Mouse (Mus musculus) embryonic stem cell, embryonic (primary cell): ENCODE results near the gene Zfp598.

Experiments
- CTCF ChIA-PET, 4 experiments: fragments of 300-600 bp in 2 of 4; fragments of 350-600 bp in 2 of 4; sonication (Branson Sonifier 250); formaldehyde crosslinking; loops; one replicate each; lab custom pipeline; 2022; ENCODE audit warnings: inconsistent platforms in 2 of 4; lab: Charles Lee
- POLR2A ChIA-PET, 4 experiments: fragments of 300-600 bp in 2 of 4; fragments of 350-600 bp in 2 of 4; sonication (Branson Sonifier 250); formaldehyde crosslinking; loops; one replicate each; lab custom pipeline; 2022; ENCODE audit warnings: antibody characterized with exemption in 4 of 4, inconsistent platforms in 1 of 4; lab: Charles Lee

Gene Zfp598

GRCm38 (mm10) chr17:24640581-24640980 is 28.9 kb upstream of the Zfp598 start:
- POLR2A ChIA-PET: interaction anchor here in 3 of 4 experiments (0.6 to 2.6 kb wide), 25 partner anchors 8 to 200 kb away, joined by 3 to 13 read pairs (median 3); partner anchors contain the start of genes Nthl1 (in 3 of the 3), Traf7 (in 3 of the 3), Tsc2 (in 3 of the 3) and Zfp598 (in 3 of the 3)

GRCm38 (mm10) chr17:24641944-24642343 is 27.5 kb upstream of the Zfp598 start:
- ChIA-PET POLR2A (interaction anchor here in 3 of 4 experiments (0.8 to 3.6 kb wide), 12 partner anchors 9 to 162 kb away, joined by 3 to 25 read pairs (median 4); partner anchors contain the start of genes Nthl1 (in 3 of the 3), Tsc2 (in 3 of the 3) and Traf7 (in 2 of the 3)), CTCF (no interaction called here)

More at GRCm38 (mm10) chr17:24640581-24640980, 28.9 kb upstream of the Zfp598 start:
- CTCF ChIA-PET: interaction anchor here in 3 of 4 experiments (0.6 to 1.4 kb wide), 5 partner anchors 11 to 1341 kb away, joined by 3 to 5 read pairs (median 4); no protein-coding TSS in a partner anchor

- POLR2A ChIA-PET: interaction anchor here in 2 of 4 experiments (0.9 to 3.6 kb wide), 11 partner anchors 10 to 162 kb away, joined by 3 to 25 read pairs (median 4); partner anchors contain the start of genes Nthl1 (in 2 of the 2), Traf7 (in 2 of the 2) and Tsc2 (in 2 of the 2)
- CTCF ChIA-PET: interaction anchor here in 2 of 4 experiments (0.6 to 0.9 kb wide), 2 partner anchors 14 to 51 kb away, joined by 3 to 4 read pairs; no protein-coding TSS in a partner anchor
Observed at GRCm38 (mm10) chr17:24642791-24643343, 26.6 kb upstream of the Zfp598 start.

GRCm38 (mm10) chr17:24644030-24644715 is 25.3 kb upstream of the Zfp598 start:
- CTCF ChIA-PET: interaction anchor here in 2 of 4 experiments (0.8 to 1.6 kb wide), 3 partner anchors 16 to 106 kb away, joined by 3 to 4 read pairs (median 3); no protein-coding TSS in a partner anchor
- POLR2A ChIA-PET: interaction anchor here in 2 of 4 experiments (0.6 to 3.6 kb wide), 19 partner anchors 8 to 165 kb away, joined by 3 to 25 read pairs (median 4); partner anchors contain the start of genes Nthl1 (in 2 of the 2), Traf7 (in 2 of the 2), Tsc2 (in 2 of the 2) and Mlst8 (in 1 of the 2)

GRCm38 (mm10) chr17:24644875-24645721 is 24.4 kb upstream of the Zfp598 start:
- ChIA-PET CTCF (interaction anchor here in 2 of 4 experiments (0.6 to 1.6 kb wide), 4 partner anchors 17 to 208 kb away, joined by 3 to 4 read pairs (median 3); no protein-coding TSS in a partner anchor), POLR2A (interaction anchor here in 2 of 4 experiments (0.8 to 3.6 kb wide), 14 partner anchors 9 to 166 kb away, joined by 3 to 25 read pairs (median 4); partner anchors contain the start of genes Nthl1 (in 2 of the 2), Traf7 (in 2 of the 2), Tsc2 (in 2 of the 2) and Mlst8 (in 1 of the 2))

GRCm38 (mm10) chr17:24645916-24646315 is 23.6 kb upstream of the Zfp598 start:
- ChIA-PET CTCF (no interaction called here), POLR2A (interaction anchor here in 2 of 4 experiments (1.4 to 2.4 kb wide), 5 partner anchors 10 to 167 kb away, joined by 3 to 9 read pairs (median 7); partner anchors contain the start of genes Traf7 (in 2 of the 2), Mlst8 (in 1 of the 2), Nthl1 (in 1 of the 2) and Tsc2 (in 1 of the 2))

- ChIA-PET POLR2A (interaction anchor here in 3 of 4 experiments (0.6 to 2.4 kb wide), 14 partner anchors 9 to 192 kb away, joined by 3 to 18 read pairs (median 8); partner anchors contain the start of genes Nthl1 (in 2 of the 3), Traf7 (in 2 of the 3), Tsc2 (in 2 of the 3) and Npw (in 1 of the 3)), CTCF (interaction anchor here in 1 of 4 experiments (1.4 to 1.7 kb wide), 2 partner anchors 13 to 18 kb away, joined by 4 to 5 read pairs; partner anchors contain the start of genes Nthl1 and Tsc2)
Observed at GRCm38 (mm10) chr17:24646381-24646780, 23.1 kb upstream of the Zfp598 start.

GRCm38 (mm10) chr17:24647493-24647892 is 22.0 kb upstream of the Zfp598 start:
- ChIA-PET POLR2A (interaction anchor here (0.7 to 2.4 kb wide), 19 partner anchors 10 to 233 kb away, joined by 3 to 18 read pairs (median 4); partner anchors contain the start of genes Nthl1 (in 3 of the 4), Tsc2 (in 3 of the 4), Npw (in 2 of the 4) and Traf7 (in 2 of the 4)), CTCF (interaction anchor here (0.5 to 1.7 kb wide), 9 partner anchors 15 to 983 kb away, joined by 3 to 5 read pairs (median 3); partner anchors contain the start of genes Nthl1 (in 1 of the 4), Pkd1 (in 1 of the 4) and Tsc2 (in 1 of the 4))

GRCm38 (mm10) chr17:24648731-24649377 is 20.6 kb upstream of the Zfp598 start:
- ChIA-PET CTCF (no interaction called here), POLR2A (interaction anchor here in 2 of 4 experiments (1.0 to 2.9 kb wide), 8 partner anchors 9 to 100 kb away, joined by 3 to 21 read pairs (median 10); partner anchors contain the start of genes Pkd1 (in 2 of the 2), Nthl1 (in 1 of the 2), Tsc2 (in 1 of the 2) and Zfp598 (in 1 of the 2))

GRCm38 (mm10) chr17:24649581-24650069 is 19.9 kb upstream of the Zfp598 start:
- ChIA-PET POLR2A (interaction anchor here in 3 of 4 experiments (0.6 to 3.5 kb wide), 22 partner anchors 10 to 921 kb away, joined by 3 to 21 read pairs (median 5); partner anchors contain the start of genes Nthl1 (in 3 of the 3), Tsc2 (in 3 of the 3), Pkd1 (in 2 of the 3) and Traf7 (in 2 of the 3)), CTCF (interaction anchor here in 2 of 4 experiments (0.6 to 1.2 kb wide), 4 partner anchors 17 to 1422 kb away, joined by 3 to 6 read pairs (median 4); partner anchors contain the start of genes Nthl1 (in 1 of the 2), Tsc2 (in 1 of the 2) and Zfp598 (in 1 of the 2))

GRCm38 (mm10) chr17:24650070-24650616 is 19.3 kb upstream of the Zfp598 start, which contains the start of gene Slc9a3r2:
Gene Slc9a3r2 (minus strand): TSS chr17:24650327.
- ChIA-PET POLR2A (interaction anchor here in 3 of 4 experiments (0.6 to 3.5 kb wide), 24 partner anchors 8 to 921 kb away, joined by 3 to 21 read pairs (median 5); partner anchors contain the start of genes Nthl1 (in 3 of the 3), Tsc2 (in 3 of the 3), Pkd1 (in 2 of the 3) and Traf7 (in 2 of the 3)), CTCF (interaction anchor here in 3 of 4 experiments (0.6 to 1.2 kb wide), 7 partner anchors 8 to 1422 kb away, joined by 3 to 6 read pairs (median 3); partner anchors contain the start of genes Npw (in 1 of the 3), Nthl1 (in 1 of the 3), Tsc2 (in 1 of the 3) and Zfp598 (in 1 of the 3))

GRCm38 (mm10) chr17:24650766-24651165 is 18.7 kb upstream of the Zfp598 start:
- CTCF ChIA-PET: interaction anchor here in 3 of 4 experiments (0.6 to 2.0 kb wide), 8 partner anchors 7 to 189 kb away, joined by 3 to 7 read pairs (median 3); partner anchors contain the start of gene Npw (in 1 of the 3)
- POLR2A ChIA-PET: interaction anchor here in 3 of 4 experiments (0.6 to 3.5 kb wide), 25 partner anchors 9 to 920 kb away, joined by 3 to 21 read pairs (median 5); partner anchors contain the start of genes Nthl1 (in 2 of the 3), Pkd1 (in 2 of the 3), Traf7 (in 2 of the 3) and Tsc2 (in 2 of the 3)

GRCm38 (mm10) chr17:24651835-24652234 is 17.7 kb upstream of the Zfp598 start:
- ChIA-PET CTCF (interaction anchor here in 2 of 4 experiments (0.7 to 2.0 kb wide), 4 partner anchors 23 to 112 kb away, joined by 3 to 7 read pairs (median 4); no protein-coding TSS in a partner anchor), POLR2A (interaction anchor here in 3 of 4 experiments (0.6 to 3.5 kb wide), 14 partner anchors 10 to 277 kb away, joined by 3 to 19 read pairs (median 5); partner anchors contain the start of genes Pkd1 (in 2 of the 3), Traf7 (in 2 of the 3), Zfp598 (in 2 of the 3) and Msrb1 (in 1 of the 3))
